Mouse (Mus musculus) C2C12 (cell line): ENCODE results near the gene 4930507D05Rik. TPM values are rescaled to one million over a fixed set of nuclear protein-coding genes. Genes with fewer than 3 reads are reported as not detected.

Experiments used
- H3K27me3 ChIP-seq: one replicate; pipeline ENCODE4 v1.6.1; 2011; ENCODE audit not compliant: control insufficient read depth, insufficient read depth, insufficient read length
- H3K36me3 ChIP-seq: one replicate; pipeline ENCODE4 v1.6.1; 2011; ENCODE audit not compliant: control insufficient read depth, insufficient read depth
- H3K4me3 ChIP-seq: one replicate; pipeline ENCODE4 v1.5.1; 2011; ENCODE audit warnings: mild to moderate bottlenecking, control low read depth; ENCODE audit not compliant: poor library complexity, insufficient read depth, severe bottlenecking
- H3K79me2 ChIP-seq: one replicate; pipeline ENCODE4 v1.6.1; 2011; ENCODE audit not compliant: control insufficient read depth, insufficient read depth
- H3K79me3 ChIP-seq: one replicate; pipeline ENCODE4 v1.6.1; 2011; ENCODE audit warnings: low read depth, control low read depth
- H3ac ChIP-seq: one replicate; pipeline ENCODE3; 2011; ENCODE audit warnings: low read depth; ENCODE audit not compliant: control insufficient read depth, insufficient read length
- CEBPB ChIP-seq: IDR thresholded peaks from one replicate; pipeline ENCODE4 v1.6.1; 2011; ENCODE audit warnings: low read depth, mild to moderate bottlenecking, control low read depth, moderate library complexity
- CTCF ChIP-seq: IDR thresholded peaks from one replicate; pipeline ENCODE4 v1.5.1; 2011; ENCODE audit not compliant: control insufficient read depth, insufficient read depth, insufficient read length
- FOSL1 ChIP-seq: IDR thresholded peaks from one replicate; pipeline ENCODE4 v1.8.0; 2011; ENCODE audit warnings: mild to moderate bottlenecking, low read length; ENCODE audit not compliant: poor library complexity, insufficient read depth, severe bottlenecking
- MAX ChIP-seq: IDR thresholded peaks from one replicate; pipeline ENCODE4 v1.6.1; 2011; ENCODE audit warnings: mild to moderate bottlenecking, control low read depth
- MYOD1 ChIP-seq: IDR thresholded peaks from one replicate; pipeline ENCODE4 v1.6.1; 2011; ENCODE audit warnings: low read depth; ENCODE audit not compliant: control insufficient read depth, insufficient read length
- MYOG ChIP-seq: IDR thresholded peaks from one replicate; pipeline ENCODE4 v1.6.1; 2011; ENCODE audit not compliant: control insufficient read depth, insufficient read length; ENCODE audit errors: extremely low read depth
- USF1 ChIP-seq: IDR thresholded peaks from one replicate; pipeline ENCODE4 v1.6.1; 2011; ENCODE audit warnings: low read depth, mild to moderate bottlenecking, control low read depth, moderate library complexity
- polyA plus RNA-seq: library from polyadenylated mRNA; unstranded; fragments of >200 nt; fragmentation: generic; extraction: Trizol; gene quantifications from one replicate; pipeline ENCODE4 v1.2.1, GENCODE M21; 2012; ENCODE audit warnings: missing spikeins

4930507D05Rik gene
- polyA plus RNA-seq, 1 experiment = 0.21 TPM

DNA sequence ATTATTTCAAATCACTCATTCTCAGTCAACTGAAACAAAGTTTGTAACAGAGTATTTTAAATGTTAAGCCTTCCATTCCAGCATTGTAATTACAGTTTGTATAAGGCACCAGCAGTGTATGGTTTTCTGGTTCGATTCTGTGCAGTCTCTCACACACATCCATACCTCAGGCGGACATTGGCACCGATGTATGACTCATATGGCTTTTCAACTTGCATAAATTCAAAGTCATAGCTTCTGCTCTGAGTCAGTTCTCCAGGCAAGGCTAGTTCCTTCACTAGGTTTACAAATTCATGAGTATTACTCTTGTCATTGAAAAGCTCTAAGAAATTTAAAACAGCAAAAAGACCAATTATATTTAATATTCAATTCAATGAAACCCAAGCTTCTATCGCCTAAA lies 20.4 kb downstream of the 4930507D05Rik start:
- Histone ChIP-seq H3K27me3 (no peaks in the 10 kb centered on the region), H3K79me3 (peaks cover 5% of the 10 kb centered on the region), H3K36me3 (peaks cover 43% of the 10 kb centered on the region)

DNA sequence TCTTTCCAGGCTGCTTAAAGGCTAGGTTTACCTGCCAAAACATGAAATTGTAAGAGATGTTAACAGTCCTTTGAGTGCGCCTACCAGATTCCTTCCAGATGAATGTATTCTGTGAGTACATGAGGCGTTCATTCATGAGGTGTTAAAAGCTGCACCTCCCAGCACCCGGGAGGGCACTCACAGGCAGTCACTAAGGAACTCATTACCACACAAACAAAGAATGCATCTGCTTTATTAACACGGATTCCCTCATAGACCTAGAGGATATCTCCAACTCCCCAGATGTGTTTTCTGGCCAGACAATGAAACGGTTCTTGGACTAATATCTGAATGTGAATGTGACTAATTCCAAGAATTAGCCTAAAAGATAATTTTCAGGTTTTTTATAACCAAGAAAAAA lies 21.8 kb downstream of the 4930507D05Rik start:
- H3K79me2 ChIP-seq = peaks cover 61% of the 10 kb centered on the region
- H3K36me3 ChIP-seq = peaks cover 37% of the 10 kb centered on the region
- no peak overlapping the region for H3K4me3 ChIP-seq
- H3ac ChIP-seq = no peak overlapping the region
- no peak for TF ChIP-seq CEBPB
- no peak for TF ChIP-seq USF1
- H3K27me3 ChIP-seq = no peaks in the 10 kb centered on the region
- H3K79me3 ChIP-seq = peaks cover 5% of the 10 kb centered on the region

More for the DNA sequence above, 20.4 kb downstream of the 4930507D05Rik start:
- Histone ChIP-seq H3K79me2 (peaks cover 49% of the 10 kb centered on the region), H3ac (no peak overlapping the region), H3K4me3 (no peak overlapping the region)
- TF ChIP-seq USF1 (no peak), MYOG (no peak), CTCF (no peak)

GRCm38 (mm10) chr10:62474944-62475343 lies 25.7 kb downstream of the 4930507D05Rik start:
- Histone ChIP-seq H3ac (no peak overlapping the region), H3K36me3 (peaks cover 21% of the 10 kb centered on the region), H3K27me3 (no peaks in the 10 kb centered on the region), H3K79me3 (peaks cover 11% of the 10 kb centered on the region), H3K79me2 (peaks cover 78% of the 10 kb centered on the region), H3K4me3 (no peak overlapping the region)
- TF ChIP-seq FOSL1 = no peak
- no peak for TF ChIP-seq MAX
- no peak for TF ChIP-seq MYOD1
- no peak for TF ChIP-seq CTCF
- TF ChIP-seq CEBPB = no peak
- no peak for TF ChIP-seq MYOG
- TF ChIP-seq USF1 = no peak

DNA sequence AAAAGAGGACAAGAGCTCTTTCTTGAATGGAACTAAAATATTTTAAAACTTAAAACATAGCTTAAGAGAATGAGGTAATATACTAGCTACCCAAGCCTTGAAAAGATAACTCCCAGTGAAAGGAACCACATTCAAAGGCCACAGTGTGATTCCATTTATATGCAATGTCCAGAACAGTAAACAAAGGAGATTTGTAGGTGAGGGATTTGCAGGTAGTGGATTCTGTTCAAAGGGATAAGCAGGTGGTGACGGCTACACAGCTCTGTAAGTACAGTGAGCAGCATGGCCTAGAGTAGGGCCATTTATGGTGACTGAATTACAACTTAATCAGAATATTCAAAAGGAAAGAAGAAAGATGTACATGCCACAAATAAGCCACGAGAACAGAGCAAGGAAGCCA lies 27.7 kb downstream of the 4930507D05Rik start:
- H3K79me3 ChIP-seq = peaks cover 28% of the 10 kb centered on the region
- H3ac ChIP-seq = no peak overlapping the region
- no peak overlapping the region for H3K4me3 ChIP-seq
- H3K36me3 ChIP-seq = peaks cover 13% of the 10 kb centered on the region
- peaks cover 94% of the 10 kb centered on the region for H3K79me2 ChIP-seq
- H3K27me3 ChIP-seq = no peaks in the 10 kb centered on the region
- no peak for TF ChIP-seq MYOD1

DNA sequence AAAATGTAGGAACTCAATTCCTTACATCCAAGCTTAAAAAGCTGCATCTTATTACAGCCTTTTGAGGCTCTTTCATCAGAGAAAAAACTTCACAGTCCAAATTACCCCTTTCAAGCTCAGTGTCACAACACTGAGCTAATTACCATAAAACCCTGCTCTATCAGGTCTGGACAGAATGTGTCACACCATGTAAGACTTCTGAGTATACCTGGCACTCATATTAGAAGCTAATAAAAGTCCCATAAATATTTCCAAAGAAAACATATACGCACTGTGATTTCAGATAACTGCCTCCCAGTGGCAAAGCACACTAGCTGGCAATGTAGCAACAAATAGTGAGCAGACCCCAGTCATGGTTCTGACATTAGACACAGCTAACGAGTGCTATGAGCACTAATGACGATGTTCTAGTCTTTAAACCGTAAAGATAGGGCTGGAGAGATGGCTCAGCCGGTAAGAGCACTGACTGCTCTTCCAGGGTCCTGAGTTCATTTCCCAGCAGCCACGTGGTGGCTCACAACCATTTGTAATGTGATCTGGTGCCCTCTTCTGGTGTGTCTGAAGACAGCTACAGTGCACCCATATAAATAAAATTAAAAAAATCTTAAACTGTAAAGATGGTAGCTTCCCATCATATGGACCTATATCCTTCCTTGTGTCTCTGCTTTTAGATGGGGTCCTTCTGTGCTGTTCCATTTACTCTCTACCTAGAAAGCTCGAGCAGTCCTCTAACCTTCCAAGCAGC lies 32.0 kb downstream of the 4930507D05Rik start:
- peaks cover 18% of the 10 kb centered on the region for H3K36me3 ChIP-seq
- peaks cover 67% of the 10 kb centered on the region for H3K79me3 ChIP-seq
- no peak overlapping the region for H3ac ChIP-seq
- TF ChIP-seq MYOD1 (no peak), CEBPB (no peak), USF1 (no peak), MYOG (no peak), FOSL1 (no peak), CTCF (no peak), MAX (no peak)
- H3K27me3 ChIP-seq = no peaks in the 10 kb centered on the region
- no peak overlapping the region for H3K4me3 ChIP-seq
- H3K79me2 ChIP-seq = peaks cover 100% of the 10 kb centered on the region

- H3K79me2 ChIP-seq = peaks cover 55% of the 10 kb centered on the region
- H3K79me3 ChIP-seq = peaks cover 48% of the 10 kb centered on the region
- peak overlapping the region; percentile 94 for H3K4me3 ChIP-seq
- H3K36me3 ChIP-seq = peaks cover 5% of the 10 kb centered on the region
- no peak for TF ChIP-seq USF1
- no peak for TF ChIP-seq MAX
- TF ChIP-seq CTCF = no peak
- no peak for TF ChIP-seq MYOD1
- no peak for TF ChIP-seq CEBPB
- no peak for TF ChIP-seq FOSL1
- no peak for TF ChIP-seq MYOG
- H3ac ChIP-seq = peak overlapping the region; percentile 81
- H3K27me3 ChIP-seq = no peaks in the 10 kb centered on the region
Measured at GRCm38 (mm10) chr10:62485878-62486582, 36.7 kb downstream of the 4930507D05Rik start.
